Mouse (Mus musculus) frontal cortex, postnatal 36 days (tissue): ENCODE data around the gene Pitpnm1.
A peak's percentile ranks its signal among the peaks of the same experiment; 100 is the strongest.

Experiments used
- DNase-seq, 2 experiments: peaks; one replicate each; pipeline ENCODE4 v3.0.0; 2022; ENCODE audit warnings: low spot score in 2 of 2

The Pitpnm1 gene

GRCm38 (mm10) chr19:4094774-4095303 lies 5.0 kb upstream of the Pitpnm1 start:
- DNase-seq, result no peak

GRCm38 (mm10) chr19:4095802-4096201 lies 4.0 kb upstream of the Pitpnm1 start:
- DNase-seq, result no peak

- DNase-seq, result peak; percentile 100
Observed at GRCm38 (mm10) chr19:4096642-4097440, 3.0 kb upstream of the Pitpnm1 start, which contains the start of gene Cdk2ap2. Cdk2ap2 (plus strand) TSS chr19:4097182.

- no peak for DNase-seq
Observed at GRCm38 (mm10) chr19:4097441-4097825, 2.4 kb upstream of the Pitpnm1 start.

GRCm38 (mm10) chr19:4098426-4098825 lies 1.4 kb upstream of the Pitpnm1 start:
- DNase-seq, result no peak

- DNase-seq, result peak; percentile 89 to 92
Observed at GRCm38 (mm10) chr19:4099056-4099455, 742 bp upstream of the Pitpnm1 start.

GRCm38 (mm10) chr19:4100718-4101261 lies 992 bp downstream of the Pitpnm1 start:
- peak; percentile 68 to 78 for DNase-seq

GRCm38 (mm10) chr19:4101466-4101865 lies 1.7 kb downstream of the Pitpnm1 start:
- DNase-seq, result no peak

GRCm38 (mm10) chr19:4102049-4102448 lies 2.3 kb downstream of the Pitpnm1 start:
- DNase-seq, result no peak

- no peak for DNase-seq
Observed at GRCm38 (mm10) chr19:4102626-4103025, 2.8 kb downstream of the Pitpnm1 start.

- no peak for DNase-seq
Observed at GRCm38 (mm10) chr19:4103294-4103693, 3.5 kb downstream of the Pitpnm1 start.

GRCm38 (mm10) chr19:4103792-4104191 lies 4.0 kb downstream of the Pitpnm1 start:
- no peak for DNase-seq

GRCm38 (mm10) chr19:4104675-4105194 lies 4.9 kb downstream of the Pitpnm1 start:
- DNase-seq, result no peak

GRCm38 (mm10) chr19:4106654-4107053 lies 6.9 kb downstream of the Pitpnm1 start:
- no peak for DNase-seq

GRCm38 (mm10) chr19:4108535-4108934 lies 8.7 kb downstream of the Pitpnm1 start:
- no peak for DNase-seq

GRCm38 (mm10) chr19:4112063-4112960 lies 12.5 kb downstream of the Pitpnm1 start:
- DNase-seq, result no peak

GRCm38 (mm10) chr19:4113186-4113805 lies 13.5 kb downstream of the Pitpnm1 start:
- peak; percentile 85 to 86 for DNase-seq

- no peak for DNase-seq
Observed at GRCm38 (mm10) chr19:4113806-4114230, 14.0 kb downstream of the Pitpnm1 start.

- DNase-seq, result no peak
Observed at GRCm38 (mm10) chr19:4114551-4114950, 14.8 kb downstream of the Pitpnm1 start.

- no peak for DNase-seq
Observed at GRCm38 (mm10) chr19:4115144-4115543, 15.3 kb downstream of the Pitpnm1 start.

GRCm38 (mm10) chr19:4115816-4116215 lies 16.0 kb downstream of the Pitpnm1 start:
- no peak for DNase-seq
